Mouse (Mus musculus) layer of hippocampus, adult 18-20 months (tissue): ENCODE measurements around the gene Rbfox1. TPM values are rescaled to one million over a fixed set of nuclear protein-coding genes. Genes with fewer than 3 reads are reported as not detected.

Experiments used
- DNase-seq, 2 experiments: peaks; one replicate each; pipeline ENCODE4 v3.0.0; 2022; ENCODE audit warnings: low spot score in 2 of 2
- total RNA-seq, 2 experiments: library from RNA; stranded (reverse); gene quantifications; 2 replicates each; pipeline ENCODE4 v1.2.3; 2021

The Rbfox1 gene
- total RNA-seq, 2 experiments from 2014 or later: 379 to 393 TPM

DNA sequence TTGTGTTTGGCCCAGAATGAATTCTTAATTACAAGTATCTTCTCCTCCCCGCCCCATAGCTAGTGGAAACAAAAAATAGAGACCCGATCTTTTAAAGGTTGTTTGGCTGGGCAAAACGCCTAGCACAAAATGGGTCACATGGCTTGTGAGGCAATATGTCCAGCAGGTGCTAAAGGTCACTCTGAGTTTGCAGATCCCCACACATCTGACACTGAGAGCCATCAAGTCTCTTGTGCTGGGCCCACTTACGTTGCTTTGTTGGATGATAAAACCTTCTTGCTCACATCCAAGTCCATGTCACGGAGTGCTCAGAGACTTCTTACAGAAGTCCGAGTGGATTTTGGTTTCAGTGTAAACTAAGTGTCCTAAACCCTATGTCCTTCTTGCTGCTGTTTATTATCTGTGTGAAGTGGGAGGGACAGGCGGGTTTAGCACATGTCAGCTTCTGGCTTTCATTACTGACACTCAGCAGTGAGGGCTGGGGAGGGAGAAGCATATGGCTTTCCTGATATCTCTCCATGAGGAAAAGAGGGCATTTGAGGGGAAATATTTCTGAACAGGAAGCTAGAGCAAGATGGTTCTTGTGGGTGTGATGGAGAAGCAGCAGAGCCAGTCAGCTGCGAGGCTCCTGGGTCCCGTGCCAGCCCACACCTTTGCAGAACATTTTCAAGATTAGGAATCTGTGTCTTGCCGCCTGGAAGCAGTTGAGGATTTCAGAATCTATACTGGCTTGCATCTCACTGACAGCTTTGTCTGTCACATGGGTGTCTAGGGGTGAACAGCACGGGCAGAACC is 1214.5 kb downstream of the Rbfox1 start:
- peak; percentile 64 to 82 for DNase-seq

GRCm38 (mm10) chr16:7102486-7102885 is 1217.3 kb downstream of the Rbfox1 start:
- no peak for DNase-seq

GRCm38 (mm10) chr16:7103301-7103700 is 1218.1 kb downstream of the Rbfox1 start:
- DNase-seq: no peak

DNA sequence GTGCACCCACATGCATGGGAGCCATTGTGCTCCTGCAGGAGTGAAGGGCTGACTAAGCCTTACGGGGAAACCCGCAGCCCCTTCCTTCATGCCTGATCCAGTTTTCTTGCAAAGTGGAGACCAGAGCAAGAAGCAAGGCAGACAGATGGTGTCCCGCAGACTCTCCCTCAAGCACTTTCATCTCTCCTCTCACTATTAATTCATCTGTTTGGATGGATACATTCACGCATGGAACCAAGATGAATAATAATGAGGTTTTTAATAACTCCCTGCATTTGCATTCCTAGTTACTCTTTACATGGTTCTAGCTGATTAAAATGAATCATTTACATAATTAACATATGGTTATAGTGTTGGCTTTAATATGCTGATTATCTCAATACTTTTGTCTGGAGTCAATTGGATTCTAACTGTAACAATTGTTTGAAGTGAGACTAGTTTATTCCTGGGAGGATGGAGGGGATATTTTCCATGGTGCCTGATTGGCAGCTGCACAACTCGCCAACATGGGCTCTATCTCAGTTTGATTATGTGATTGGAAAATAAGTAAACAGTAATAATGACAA is 1221.4 kb downstream of the Rbfox1 start:
- no peak for DNase-seq

GRCm38 (mm10) chr16:7115945-7116344 is 1230.8 kb downstream of the Rbfox1 start:
- DNase-seq: no peak

DNA sequence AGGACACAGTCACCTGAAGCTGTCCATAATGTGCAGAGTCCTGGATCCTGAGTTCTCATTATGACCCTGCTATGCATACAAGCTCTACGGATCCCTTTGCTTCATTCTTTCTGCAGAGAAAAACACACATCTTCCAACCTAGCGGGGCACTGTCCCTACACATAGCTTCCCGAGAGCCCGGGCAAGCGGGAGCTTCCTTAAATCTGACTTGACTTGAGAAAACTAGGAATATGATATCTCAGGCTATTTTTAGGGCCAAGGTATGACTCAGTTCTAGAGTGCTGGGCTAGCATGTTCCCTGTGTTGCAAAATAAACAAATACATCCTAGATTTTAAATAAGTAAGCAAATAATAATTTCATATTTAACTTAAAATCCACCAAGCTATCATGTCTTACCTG is 1244.4 kb downstream of the Rbfox1 start:
- no peak for DNase-seq

DNA sequence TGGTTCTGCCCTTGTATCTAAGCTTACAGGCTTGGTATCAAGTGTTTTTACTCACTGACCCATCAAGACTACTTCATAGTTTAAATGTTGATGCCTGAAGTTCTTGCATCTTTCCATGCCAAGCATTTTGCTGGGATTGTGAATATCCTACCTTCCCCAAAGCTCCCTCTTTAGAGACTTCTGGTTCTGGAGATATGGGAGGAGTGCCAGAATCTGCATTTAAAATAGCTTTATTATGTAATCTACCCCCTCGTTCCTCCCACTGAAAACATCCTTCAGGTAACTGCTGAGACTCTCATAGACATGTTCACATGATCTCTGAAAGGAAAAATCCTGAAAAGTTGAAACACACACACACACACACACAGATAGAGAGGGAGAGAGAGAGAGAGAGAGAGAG is 1247.3 kb downstream of the Rbfox1 start:
- DNase-seq: no peak

DNA sequence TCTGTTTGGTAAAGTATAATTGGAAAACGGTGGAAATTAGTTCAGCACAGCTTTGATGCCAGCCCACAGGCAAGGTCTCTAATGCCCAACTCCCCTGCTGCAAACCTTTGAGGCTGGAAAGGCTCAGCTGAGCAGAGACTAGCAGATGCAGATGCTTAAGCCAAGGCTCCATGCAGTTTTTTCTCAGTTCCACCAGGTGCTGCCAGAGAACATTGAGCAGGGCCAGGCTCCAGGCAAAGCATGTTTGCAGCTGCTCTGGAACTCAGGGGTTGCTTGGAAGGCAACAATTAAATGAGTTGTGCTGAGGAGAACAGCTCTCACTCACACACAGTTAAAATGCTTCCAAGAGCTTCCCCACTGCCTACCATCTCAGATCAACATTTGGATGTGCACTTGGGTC is 1251.8 kb downstream of the Rbfox1 start:
- peak in 1 of 2 experiments; percentile 46 for DNase-seq

DNA sequence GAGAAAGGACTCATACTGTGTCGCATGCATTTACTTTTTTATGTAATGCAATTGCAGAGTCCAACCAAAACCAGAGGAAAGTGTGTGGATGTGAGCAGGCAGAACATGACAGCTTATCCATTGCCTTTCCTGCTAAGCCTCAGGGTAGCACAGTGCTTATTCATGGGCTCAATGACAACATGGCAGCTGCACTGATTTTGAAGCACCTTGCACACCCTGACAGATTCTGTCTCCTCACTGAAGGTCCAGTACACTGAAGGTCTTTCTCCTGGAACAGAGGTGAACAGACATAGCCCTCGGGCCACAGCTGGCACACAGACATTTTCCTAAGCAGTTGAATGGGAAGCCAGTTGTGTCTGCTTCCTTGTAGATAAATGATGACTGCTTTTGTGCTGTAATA is 1254.3 kb downstream of the Rbfox1 start:
- no peak for DNase-seq

GRCm38 (mm10) chr16:7140909-7141308 is 1255.8 kb downstream of the Rbfox1 start:
- DNase-seq: peak in 1 of 2 experiments; percentile 57

DNA sequence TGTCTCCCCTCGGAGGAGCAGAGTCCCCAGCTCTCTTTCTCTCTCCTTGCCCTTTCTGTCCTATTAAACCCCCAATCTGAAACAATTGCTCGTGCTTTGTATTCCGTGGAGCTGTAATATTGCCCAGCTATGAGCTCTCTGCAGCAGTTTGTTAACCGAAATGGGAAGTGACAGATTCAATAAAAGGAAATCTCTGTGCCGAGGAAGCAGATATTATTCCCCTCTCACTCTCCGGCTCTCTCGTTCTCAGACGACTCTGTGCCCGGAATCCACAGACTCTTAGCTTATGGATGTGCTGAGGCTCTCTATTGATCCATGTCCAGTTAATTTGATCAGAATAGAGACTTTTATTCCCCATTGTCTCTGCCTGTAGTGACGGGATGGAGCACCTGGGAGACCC is 1260.3 kb downstream of the Rbfox1 start:
- DNase-seq: no peak

GRCm38 (mm10) chr16:7146454-7146853 is 1261.3 kb downstream of the Rbfox1 start:
- DNase-seq: no peak

DNA sequence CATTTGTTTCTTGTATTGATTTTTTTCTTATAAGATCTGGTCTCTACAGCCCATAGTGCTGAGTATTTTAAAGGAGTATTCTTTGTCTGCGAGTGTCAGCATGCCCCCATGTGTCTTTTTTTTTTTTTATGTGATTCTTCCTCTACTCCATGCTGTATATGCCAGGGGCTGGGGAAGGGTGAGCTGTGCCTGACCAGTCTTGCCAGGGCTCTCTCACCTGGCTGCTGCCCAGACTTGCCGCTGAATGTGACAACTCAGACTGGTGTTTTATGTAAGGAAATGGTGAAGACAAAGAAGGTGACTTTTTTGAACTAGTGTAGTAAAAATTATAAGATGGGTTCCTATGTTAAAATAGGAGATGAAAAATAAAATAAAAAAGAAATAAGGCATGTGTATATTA is 1262.7 kb downstream of the Rbfox1 start:
- no peak for DNase-seq

- DNase-seq: no peak
These were observed 1264.1 kb downstream of the Rbfox1 start for GRCm38 (mm10) chr16:7149106-7149899.

- DNase-seq: no peak
These were observed 1265.1 kb downstream of the Rbfox1 start for GRCm38 (mm10) chr16:7150201-7150791.

DNA sequence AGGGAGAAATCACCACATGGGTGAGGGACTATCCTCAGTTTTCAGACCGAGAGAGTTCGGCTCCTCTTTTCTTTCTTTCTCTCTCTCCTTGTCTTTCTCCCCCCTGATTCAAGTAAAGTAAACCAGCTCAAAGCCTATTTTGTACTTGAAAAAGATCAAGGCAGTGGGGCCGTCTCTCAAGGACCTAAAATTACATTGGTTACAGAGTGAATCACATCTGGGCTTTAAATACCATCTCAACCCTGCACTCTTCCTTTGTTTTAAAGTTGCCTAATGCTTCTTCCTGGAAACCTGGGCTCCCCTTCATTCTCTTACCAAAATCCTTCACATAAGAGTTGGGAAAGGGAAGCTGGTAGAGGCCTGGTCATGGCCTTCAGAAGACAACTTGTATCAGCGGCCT is 1267.2 kb downstream of the Rbfox1 start:
- DNase-seq: no peak

DNA sequence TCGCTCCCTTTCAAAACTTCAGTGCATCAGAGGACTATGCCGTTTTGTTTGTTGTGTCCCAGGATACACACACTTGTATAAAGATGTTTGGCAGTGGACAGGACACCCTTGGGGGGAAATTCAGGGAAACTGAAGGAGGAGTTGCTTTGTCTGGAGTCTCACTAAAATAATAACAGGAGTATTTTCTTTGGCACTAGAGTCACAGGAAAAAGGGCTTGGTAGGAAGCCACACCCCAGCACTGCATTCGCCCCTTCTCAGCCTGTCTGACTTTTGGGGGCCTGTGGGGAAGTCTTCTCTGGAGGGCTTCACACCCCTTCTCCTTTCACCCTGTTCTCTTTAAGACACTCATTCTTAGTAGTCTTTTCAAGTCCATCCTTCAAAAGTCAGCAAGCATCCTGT is 1269.5 kb downstream of the Rbfox1 start:
- DNase-seq: no peak

DNA sequence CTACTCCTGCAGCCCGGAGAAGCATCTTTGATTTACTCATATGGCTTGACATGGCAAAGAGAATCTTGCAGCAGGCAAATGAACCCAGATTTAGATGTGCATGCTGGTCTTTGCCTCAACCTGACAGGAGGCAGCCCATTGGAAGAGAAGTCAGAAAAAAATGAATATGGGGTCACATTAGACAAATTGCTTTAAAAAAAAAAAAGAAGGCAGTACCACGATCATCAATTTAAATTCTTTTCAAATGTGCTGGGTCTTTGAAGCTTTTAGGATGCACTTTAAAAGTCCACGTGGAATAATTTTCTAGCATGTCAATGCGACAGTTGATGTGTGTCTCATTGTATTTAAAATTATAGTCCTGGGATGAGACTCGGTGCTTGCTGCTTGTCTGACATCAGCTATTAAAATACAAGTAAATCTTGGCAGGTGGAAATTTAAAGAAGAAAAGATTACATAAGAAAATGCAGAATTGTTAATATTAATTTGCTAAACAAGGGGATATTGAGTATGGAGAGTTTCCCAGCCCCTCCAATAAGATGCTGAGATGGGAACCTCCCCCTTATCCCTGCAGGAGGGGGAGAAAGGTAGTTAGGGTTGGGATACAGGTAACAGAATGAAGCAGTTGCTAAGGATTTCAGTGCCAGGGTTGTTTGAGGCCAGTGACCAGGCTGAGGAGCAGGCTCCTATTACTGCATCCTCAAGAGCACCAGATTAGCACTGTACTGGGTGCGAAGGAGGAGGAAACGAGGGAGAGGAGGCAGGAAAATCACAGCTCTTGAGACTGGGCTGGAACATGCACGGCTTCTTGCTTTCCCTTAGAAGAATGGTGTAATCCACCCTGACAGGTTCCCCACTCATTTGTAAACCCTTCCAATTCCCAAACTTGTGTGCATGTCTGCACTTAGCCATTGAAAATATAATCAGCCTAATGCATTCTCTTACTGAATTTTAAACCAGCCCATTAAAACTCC is 1274.0 kb downstream of the Rbfox1 start:
- no peak for DNase-seq

DNA sequence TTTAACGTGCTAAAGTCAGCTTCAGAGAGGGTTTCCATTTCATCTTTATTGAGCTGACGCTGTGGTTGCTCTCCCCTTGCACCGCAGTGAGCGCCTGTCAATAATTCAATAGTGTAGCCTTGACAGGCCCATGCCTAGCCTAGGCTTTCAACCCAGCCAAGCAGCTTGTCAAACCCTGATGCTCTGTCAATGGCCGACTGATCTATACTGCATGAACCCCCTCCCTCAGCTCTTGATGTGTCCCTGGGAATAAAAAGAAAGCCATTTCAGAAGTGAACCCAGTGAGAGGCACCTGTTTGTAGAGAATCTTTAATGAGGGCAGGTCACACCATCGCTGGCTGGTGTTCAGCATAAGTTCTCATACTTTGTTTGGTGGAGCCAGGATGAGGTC is 1274.7 kb downstream of the Rbfox1 start:
- DNase-seq: no peak

GRCm38 (mm10) chr16:7162168-7162567 is 1277.0 kb downstream of the Rbfox1 start:
- DNase-seq: no peak

- no peak for DNase-seq
These were observed 1278.5 kb downstream of the Rbfox1 start for GRCm38 (mm10) chr16:7163688-7164087.
